Mouse (Mus musculus) spleen, adult 2 months (tissue): ENCODE data around the gene Pdzk1. TPM values are rescaled to one million over a fixed set of nuclear protein-coding genes. Genes with fewer than 3 reads are reported as not detected.

ENCODE experiments used
- DNase-seq, 2 experiments: peaks; one replicate each; pipeline versions ENCODE4 v3.0.0 to v3.0.0-alpha.2; 2012 to 2021; ENCODE audit warnings: low spot score in 2 of 2, low read depth in 1 of 2
- H3K27ac ChIP-seq: fragments of 200-500 bp; 2 replicates; pipeline ENCODE4 v1.5.1; 2012; ENCODE audit warnings: low read length, inconsistent platforms; ENCODE audit not compliant: insufficient read depth
- H3K27me3 ChIP-seq: fragments of 200-500 bp; 2 replicates; pipeline ENCODE4 v1.6.1; 2012; ENCODE audit warnings: mild to moderate bottlenecking, moderate library complexity, low read length, inconsistent platforms; ENCODE audit not compliant: control insufficient read depth, insufficient read depth
- H3K36me3 ChIP-seq: fragments of 200-500 bp; 2 replicates; pipeline ENCODE4 v1.6.1; 2012; ENCODE audit warnings: mild to moderate bottlenecking, low read length, inconsistent platforms; ENCODE audit not compliant: control insufficient read depth, insufficient read depth
- H3K4me1 ChIP-seq: fragments of 200-500 bp; 2 replicates; pipeline ENCODE4 v1.6.1; 2011; ENCODE audit warnings: inconsistent platforms; ENCODE audit not compliant: control insufficient read depth, insufficient read depth, insufficient read length
- H3K4me3 ChIP-seq: fragments of 200-500 bp; 2 replicates; pipeline ENCODE4 v1.5.1; 2011; ENCODE audit warnings: mild to moderate bottlenecking, inconsistent platforms; ENCODE audit not compliant: insufficient read depth, insufficient read length; ENCODE audit errors: extremely low read depth
- CTCF ChIP-seq: fragments of 200-500 bp; IDR thresholded peaks from 2 replicates; pipeline ENCODE4 v1.5.1; 2011; ENCODE audit warnings: mild to moderate bottlenecking, inconsistent platforms; ENCODE audit not compliant: insufficient read depth, insufficient read length, insufficient replicate concordance; ENCODE audit errors: extremely low read depth
- POLR2A ChIP-seq: fragments of 200-500 bp; IDR thresholded peaks from 2 replicates; pipeline ENCODE4 v1.6.1; 2011; ENCODE audit warnings: low read depth, low read length, inconsistent platforms
- WGBS: fragments of 180-500 bp; shearing (Covaris S2); methylation state at CpG from one replicate; pipeline ENCODE4 v1.1.7; 2018; 5-methylcytosine and 5-hydroxymethylcytosine counted together
- polyA plus RNA-seq: library from polyadenylated mRNA; depleted of rRNA; stranded (reverse); fragments of >200 nt; gene quantifications from 2 replicates; pipeline ENCODE4 v1.2.3, GENCODE M21; 2012

Gene Pdzk1
- polyA plus RNA-seq, 1 experiment, result 0.11 TPM

DNA sequence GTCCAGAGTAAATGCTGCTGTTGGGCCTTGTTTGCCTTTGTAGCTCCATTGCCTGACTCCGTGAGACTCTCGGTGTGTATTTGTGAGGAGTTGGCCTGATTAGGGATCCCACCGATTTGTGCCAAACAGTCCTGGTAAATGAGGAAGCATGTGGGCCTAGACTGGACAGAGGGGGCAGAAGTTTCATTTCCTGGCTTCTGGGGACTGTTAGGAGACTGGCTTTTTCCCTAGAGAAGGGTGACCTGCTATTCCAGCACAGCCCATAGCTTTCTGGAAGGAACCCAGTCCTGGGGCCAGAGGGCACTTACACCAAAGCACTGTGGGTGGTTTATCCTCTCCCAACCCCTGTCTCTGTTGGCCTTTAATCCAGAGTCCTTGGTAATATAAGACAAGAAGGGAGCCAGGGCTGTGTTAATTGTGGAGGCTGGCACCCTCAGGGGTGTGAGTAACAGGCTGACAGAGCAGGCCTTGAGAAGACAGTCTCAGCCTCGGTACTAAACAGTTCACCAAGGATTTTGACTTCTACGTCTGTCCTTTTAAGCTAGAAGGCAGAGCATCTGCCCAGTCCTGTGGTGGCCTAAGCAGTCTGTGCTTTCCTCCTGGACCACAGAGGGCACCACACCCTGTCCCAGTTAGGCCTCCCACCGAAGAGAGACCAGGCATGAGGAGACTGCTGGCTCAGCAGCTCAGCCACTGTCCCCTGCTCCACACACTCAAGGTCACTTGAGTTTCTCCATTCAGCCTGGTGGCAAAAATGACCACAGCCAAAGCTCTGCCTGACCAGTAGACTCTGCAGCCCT, 8.8 kb upstream of the Pdzk1 start:
- no peak for DNase-seq
- H3K36me3 ChIP-seq, result no peaks in the 10 kb centered on the region
- no peaks in the 10 kb centered on the region for H3K4me1 ChIP-seq
- no peaks in the 10 kb centered on the region for H3K27me3 ChIP-seq
- no peak overlapping the region for H3K4me3 ChIP-seq
- no peak overlapping the region for H3K27ac ChIP-seq
- 82% methylated on average over 6 of the region's 6 CpGs for WGBS
- TF ChIP-seq CTCF (no peak), POLR2A (no peak)

DNA sequence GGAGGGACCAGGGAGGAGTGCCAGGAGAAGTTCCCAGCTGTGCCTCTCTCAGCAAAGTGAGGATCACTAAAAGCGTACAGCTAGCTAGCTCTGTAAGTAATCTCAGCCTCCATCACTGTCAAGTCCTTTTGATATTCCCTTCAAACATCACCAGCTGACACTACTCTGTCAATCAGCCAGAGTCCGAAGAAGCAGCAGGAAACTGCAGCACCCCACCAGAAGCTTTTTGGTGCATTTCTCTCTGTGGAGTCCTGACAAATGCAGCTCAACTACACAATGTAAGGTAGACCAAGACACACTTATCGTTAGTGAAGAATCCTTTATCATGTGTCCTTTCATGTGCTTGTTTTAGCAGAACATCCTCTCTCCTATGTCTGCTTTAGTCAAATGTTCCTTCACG, 7.5 kb upstream of the Pdzk1 start:
- no peaks in the 10 kb centered on the region for H3K4me1 ChIP-seq

DNA sequence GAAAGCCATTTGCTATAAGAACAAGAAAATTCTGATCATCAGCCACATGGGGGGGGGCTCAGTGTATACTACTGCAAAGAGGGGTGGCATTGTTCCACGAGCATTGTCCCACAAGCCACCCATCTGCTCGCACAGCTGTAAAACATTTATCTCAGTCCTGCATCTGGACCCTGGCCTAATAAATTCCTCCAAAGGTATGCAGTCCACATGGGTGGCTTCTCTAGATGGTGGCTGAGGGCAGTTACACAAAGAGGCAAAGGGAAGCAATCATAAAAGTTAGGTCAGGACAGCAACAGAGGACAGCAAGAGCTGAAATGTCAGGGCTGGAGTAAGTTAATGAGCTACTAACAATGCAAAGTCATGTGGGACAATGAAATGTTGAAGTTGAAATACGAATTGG, 5.4 kb upstream of the Pdzk1 start:
- no peaks in the 10 kb centered on the region for H3K36me3 ChIP-seq
- no peak overlapping the region for H3K4me3 ChIP-seq
- no peak for DNase-seq
- no peaks in the 10 kb centered on the region for H3K27me3 ChIP-seq
- TF ChIP-seq POLR2A, result no peak
- TF ChIP-seq CTCF, result no peak
- no peak overlapping the region for H3K27ac ChIP-seq
- 69% methylated on average over 3 of the region's 3 CpGs for WGBS
- no peaks in the 10 kb centered on the region for H3K4me1 ChIP-seq

More for the DNA sequence above, 7.5 kb upstream of the Pdzk1 start:
- Histone ChIP-seq H3K36me3 (no peaks in the 10 kb centered on the region), H3K4me3 (no peak overlapping the region), H3K27ac (no peak overlapping the region), H3K27me3 (no peaks in the 10 kb centered on the region)
- WGBS, result 88% methylated on average over 4 of the region's 4 CpGs
- TF ChIP-seq POLR2A, result no peak
- TF ChIP-seq CTCF, result no peak
- no peak for DNase-seq

DNA sequence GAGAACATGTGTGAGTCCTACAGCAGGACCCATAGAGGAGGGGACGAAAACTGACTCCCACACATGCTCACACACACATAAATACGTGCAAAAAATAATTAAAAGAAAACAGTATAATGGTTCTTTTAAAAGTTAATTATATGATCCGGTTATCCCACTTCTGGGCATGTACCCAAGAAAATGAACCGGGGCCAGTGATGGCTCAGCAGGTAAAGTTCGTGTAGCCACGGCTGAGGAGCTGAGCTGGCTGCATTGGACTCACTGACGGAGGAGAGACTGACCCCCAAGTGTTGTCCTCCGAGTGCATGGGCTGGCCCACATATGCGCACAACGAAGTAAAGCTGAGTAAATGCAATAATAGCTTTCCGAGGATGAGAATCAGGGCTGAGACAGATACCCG, 4.5 kb upstream of the Pdzk1 start:
- Histone ChIP-seq H3K27ac (no peak overlapping the region), H3K4me3 (no peak overlapping the region)
- TF ChIP-seq POLR2A, result no peak
- no peak for TF ChIP-seq CTCF

DNA sequence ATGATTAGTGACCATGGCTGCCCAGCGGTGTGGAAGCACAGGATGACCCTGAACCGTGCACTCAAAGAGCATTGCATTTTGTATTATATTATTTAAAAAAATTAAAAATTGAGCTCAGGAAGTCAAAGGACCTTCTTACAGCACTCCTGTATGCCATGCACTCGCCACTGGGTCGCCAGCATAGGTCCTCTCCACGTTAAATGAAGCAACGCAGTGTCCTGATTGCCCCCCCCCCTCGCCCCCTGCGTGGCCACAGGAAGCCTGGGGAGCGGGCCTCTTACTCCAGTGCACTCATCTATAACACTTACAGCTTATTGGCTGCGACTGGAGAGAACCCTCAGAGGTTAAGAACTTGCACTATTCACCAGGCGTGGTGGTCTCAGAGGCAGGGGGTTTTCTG, 3.8 kb upstream of the Pdzk1 start:
- WGBS, result 52% methylated on average over 11 of the region's 11 CpGs
- Histone ChIP-seq H3K27ac (no peak overlapping the region), H3K36me3 (no peaks in the 10 kb centered on the region), H3K4me1 (no peaks in the 10 kb centered on the region), H3K4me3 (no peak overlapping the region), H3K27me3 (no peaks in the 10 kb centered on the region)
- TF ChIP-seq CTCF (no peak), POLR2A (no peak)
- no peak for DNase-seq

More for the DNA sequence above, 4.5 kb upstream of the Pdzk1 start:
- no peaks in the 10 kb centered on the region for H3K27me3 ChIP-seq
- H3K4me1 ChIP-seq, result no peaks in the 10 kb centered on the region
- WGBS, result 92% methylated on average over 12 of the region's 12 CpGs
- no peak for DNase-seq
- no peaks in the 10 kb centered on the region for H3K36me3 ChIP-seq

DNA sequence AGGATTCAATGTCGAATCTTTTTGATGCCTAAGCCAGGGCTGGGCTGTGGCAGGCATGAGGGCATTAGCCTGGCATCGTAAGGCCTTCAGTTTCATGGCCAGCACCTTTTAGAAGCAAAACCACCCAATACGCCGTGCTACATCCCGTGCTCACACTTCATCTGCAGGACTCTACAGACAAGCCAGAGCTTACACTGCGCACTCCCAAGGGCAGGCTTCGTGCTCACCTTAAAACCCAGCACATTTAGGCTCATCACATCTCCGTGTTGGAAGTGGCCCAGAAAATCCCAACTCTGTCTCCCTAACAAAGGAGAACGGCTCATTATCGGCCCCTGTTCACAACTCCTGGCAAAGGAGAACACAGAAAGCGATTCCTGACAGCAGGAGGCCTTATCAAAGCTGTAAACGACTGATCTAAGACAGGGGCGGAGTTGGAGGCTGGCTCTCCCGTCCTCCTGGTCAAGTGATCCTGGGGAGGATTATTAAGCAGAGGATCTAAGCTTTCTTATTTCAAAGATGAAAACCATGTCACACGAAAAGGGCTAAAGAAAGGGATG, 698 bp upstream of the Pdzk1 start:
- DNase-seq, result no peak
- Histone ChIP-seq H3K4me3 (no peak overlapping the region), H3K27me3 (no peaks in the 10 kb centered on the region), H3K36me3 (no peaks in the 10 kb centered on the region), H3K27ac (no peak overlapping the region), H3K4me1 (no peaks in the 10 kb centered on the region)
- no peak for TF ChIP-seq POLR2A
- no peak for TF ChIP-seq CTCF
- 81% methylated on average over 15 of the region's 15 CpGs for WGBS

DNA sequence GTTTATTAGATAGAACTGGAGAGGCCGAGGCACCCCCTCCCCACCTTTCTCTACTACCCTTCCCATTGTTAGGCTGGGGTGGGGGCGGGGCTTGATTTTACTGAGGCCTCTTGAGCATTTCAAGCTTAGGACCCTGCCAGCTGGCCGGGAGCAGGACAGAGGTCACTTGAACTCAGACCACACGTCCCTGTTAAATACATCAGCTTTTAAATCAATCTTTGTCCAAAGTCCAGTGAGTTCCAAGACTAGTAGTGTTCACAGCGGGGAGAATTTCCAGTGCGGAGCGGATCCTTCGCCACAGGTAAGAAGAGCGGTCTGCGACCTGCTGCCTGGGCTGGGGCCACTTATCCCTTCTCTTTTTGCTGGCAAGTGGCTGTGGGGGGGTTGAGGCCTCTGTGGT, 772 bp downstream of the Pdzk1 start:
- no peaks in the 10 kb centered on the region for H3K36me3 ChIP-seq
- DNase-seq, result no peak
- H3K4me1 ChIP-seq, result no peaks in the 10 kb centered on the region
- TF ChIP-seq POLR2A, result no peak
- no peak for TF ChIP-seq CTCF
- no peak overlapping the region for H3K27ac ChIP-seq
- WGBS, result 94% methylated on average over 10 of the region's 10 CpGs
- H3K27me3 ChIP-seq, result no peaks in the 10 kb centered on the region
- no peak overlapping the region for H3K4me3 ChIP-seq
